Mouse (Mus musculus) retina, adult 2 months (tissue): Measurements from ENCODE around the gene Ttc28.

Experiments
- DNase-seq: peaks from one replicate; pipeline ENCODE4 v3.0.0-alpha.2; 2012; ENCODE audit warnings: low read depth, low spot score

The Ttc28 gene

DNA sequence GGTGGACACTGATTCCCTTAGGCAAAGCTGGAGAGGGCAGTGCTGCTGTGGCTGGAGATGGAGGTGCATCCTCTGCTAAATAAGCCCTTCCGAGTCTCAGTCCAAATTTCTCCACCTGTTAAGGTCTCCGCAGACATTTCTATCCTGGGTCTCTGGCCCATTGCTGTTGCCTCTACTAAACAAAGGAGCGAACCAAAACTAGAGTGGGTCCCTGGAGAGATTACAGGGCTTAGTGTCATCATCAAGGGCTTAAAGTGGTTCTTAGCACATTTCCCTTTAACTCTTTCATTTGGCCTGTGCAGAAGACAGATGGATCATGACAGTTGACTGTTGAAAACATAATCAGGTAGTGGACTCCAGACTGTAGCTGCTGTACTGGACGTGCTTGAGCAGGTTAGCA is 9.0 kb downstream of the Ttc28 start:
- no peak for DNase-seq

GRCm38 (mm10) chr5:110889945-110890344 is 10.3 kb downstream of the Ttc28 start:
- DNase-seq, result no peak

DNA sequence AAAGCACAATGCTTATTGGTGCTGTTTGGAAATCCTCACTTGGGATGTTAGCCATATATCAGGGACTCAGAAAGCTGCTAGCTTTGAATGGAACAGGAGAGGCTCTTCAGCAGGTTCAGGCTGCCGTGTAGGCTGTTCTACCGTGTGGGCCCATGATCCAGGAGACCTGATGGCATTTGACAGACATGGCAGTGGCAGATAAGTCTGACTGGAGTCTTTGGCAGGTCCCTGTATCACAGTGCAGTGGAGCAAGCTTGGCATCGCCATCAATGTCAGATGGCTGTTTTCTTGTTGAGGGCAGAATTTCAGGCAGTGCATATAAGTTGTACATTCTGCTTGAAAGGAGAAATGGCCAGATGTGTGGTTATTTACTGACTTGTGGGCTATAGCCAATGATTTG is 11.0 kb downstream of the Ttc28 start:
- DNase-seq, result no peak

DNA sequence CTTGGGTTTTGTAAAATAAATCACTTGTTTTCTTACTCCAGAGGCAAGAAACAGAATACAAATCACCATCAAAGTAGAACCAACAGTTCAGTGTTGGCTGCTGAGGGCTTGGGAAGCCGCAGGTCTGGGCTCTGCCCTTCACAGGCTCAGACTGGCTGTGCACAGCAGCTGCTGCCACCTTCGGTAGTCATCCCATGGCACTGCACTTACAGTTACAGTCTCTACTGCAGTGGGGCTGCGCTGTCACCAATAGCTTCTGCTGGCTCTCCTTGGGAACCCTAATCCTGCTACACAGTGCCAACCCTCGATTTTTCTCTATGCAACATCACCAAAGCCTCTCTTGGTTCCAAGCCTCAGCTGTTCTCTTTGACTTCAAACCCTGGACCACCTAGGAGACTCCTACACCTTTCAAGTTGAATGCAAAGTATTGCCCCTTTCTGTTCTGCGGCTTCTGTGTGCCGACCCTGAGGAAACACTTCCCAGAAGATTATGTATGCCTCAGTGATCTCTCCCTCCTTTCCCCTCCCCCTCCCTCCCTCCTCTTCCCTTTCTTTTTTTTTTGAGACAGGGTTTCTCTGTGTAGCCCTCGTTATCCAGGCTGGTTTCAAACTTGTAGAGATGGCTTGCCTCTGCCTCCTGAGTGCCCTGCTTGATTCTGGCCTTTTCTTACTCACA is 17.6 kb downstream of the Ttc28 start:
- DNase-seq, result no peak

DNA sequence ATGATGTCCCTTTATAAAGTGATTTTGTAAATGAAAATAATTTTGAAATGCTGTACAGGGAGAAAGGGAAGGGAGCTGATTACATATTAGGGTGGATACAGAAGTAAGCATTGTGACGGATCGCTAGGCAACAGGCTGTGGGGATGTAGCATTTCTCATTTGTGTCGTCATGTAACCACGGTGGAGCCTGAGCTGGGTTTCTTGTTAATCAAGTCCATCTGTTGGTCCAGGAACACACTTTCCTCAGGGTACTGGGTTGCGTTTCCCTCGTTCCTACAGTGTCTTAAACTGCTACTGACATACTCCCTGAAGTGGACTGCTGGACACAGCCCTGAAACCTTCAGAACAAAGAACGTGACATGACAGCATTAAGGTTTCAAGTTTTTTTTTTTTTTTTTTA is 18.6 kb downstream of the Ttc28 start:
- no peak for DNase-seq

- no peak for DNase-seq
These were observed 19.2 kb downstream of the Ttc28 start for GRCm38 (mm10) chr5:110898785-110899184.

- DNase-seq, result no peak
These were observed 20.7 kb downstream of the Ttc28 start for GRCm38 (mm10) chr5:110900331-110900730.

- DNase-seq, result no peak
These were observed 27.1 kb downstream of the Ttc28 start for GRCm38 (mm10) chr5:110906708-110907107.

- DNase-seq, result no peak
These were observed 29.3 kb downstream of the Ttc28 start for GRCm38 (mm10) chr5:110908879-110909278.

GRCm38 (mm10) chr5:110909955-110910589 is 30.5 kb downstream of the Ttc28 start:
- no peak for DNase-seq

GRCm38 (mm10) chr5:110914859-110915258 is 35.3 kb downstream of the Ttc28 start:
- DNase-seq, result no peak

GRCm38 (mm10) chr5:110916241-110916640 is 36.6 kb downstream of the Ttc28 start:
- DNase-seq, result no peak

DNA sequence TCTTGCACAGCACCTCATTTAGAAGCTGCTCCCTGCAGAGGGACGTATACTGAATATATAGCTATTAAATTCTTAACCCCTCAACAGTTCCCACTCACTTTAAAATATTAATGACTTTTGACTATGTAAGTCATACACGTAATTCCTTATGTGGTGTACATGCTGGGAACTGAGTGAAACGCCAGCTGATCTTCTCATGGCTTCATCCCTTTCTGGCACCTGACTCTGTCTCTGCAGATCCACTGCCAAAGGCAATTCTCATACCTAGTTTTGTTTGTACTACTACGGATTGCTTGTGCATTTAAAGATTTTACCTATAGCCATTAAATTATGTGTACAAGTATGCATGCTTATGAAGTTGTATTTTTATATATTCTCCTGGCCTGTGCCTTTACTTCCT is 39.9 kb downstream of the Ttc28 start:
- DNase-seq, result no peak

DNA sequence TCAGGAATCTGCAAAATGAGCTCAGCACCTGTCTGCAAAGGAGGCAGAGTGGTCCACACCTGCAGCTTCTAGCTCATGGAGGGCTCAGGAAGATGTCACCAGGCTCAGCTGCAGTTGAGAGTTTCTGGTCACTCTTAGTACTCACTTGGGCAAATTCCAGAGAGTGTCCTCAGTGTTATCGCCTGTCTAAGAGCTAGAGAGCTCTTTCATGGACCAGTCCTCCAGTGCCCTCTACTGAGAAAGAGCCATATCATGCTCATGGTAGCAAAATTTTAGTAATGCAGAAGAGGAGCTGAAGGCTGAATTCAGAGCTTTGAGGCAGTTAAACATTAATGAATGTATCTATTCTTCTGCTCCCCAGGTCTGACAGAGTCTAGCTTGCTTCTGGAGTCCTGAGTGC is 43.7 kb downstream of the Ttc28 start:
- DNase-seq, result peak; percentile 6

DNA sequence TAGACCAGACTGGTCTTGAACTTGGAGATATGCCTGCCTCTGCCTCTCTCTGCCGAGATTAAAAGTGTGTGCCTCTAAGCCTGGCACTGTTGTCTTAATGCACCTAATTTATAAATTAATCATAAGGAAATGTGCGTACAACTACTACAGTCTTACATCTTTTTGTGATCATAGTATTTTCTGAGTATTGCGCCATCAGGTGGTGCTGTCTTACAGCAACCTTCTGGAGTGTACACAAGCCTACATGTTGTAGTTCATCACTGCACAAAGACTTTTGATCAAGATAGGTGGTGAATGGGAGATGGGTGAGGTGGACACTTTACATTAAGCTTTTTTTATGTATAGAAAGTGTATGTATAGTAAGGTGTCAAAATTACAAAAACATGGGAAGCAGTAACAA is 45.0 kb downstream of the Ttc28 start:
- no peak for DNase-seq

DNA sequence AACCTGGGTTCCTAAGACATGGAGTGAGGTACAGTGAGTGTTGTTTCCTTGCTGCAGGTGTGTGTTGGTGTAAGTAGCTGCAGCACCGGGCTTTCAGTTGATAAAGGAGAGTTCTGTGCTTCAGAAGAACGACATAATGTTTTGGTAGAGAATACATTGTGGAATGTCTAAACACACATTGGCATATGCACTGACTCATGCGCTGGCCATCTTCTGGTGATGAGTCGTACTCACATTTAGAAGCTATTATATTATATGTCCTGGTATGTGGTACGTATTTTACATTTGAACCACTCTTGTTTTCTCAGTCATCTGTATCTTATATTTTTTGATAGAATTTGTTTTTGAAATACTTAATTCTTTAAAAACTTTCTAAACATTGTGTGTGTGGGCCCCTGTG is 46.2 kb downstream of the Ttc28 start:
- no peak for DNase-seq

DNA sequence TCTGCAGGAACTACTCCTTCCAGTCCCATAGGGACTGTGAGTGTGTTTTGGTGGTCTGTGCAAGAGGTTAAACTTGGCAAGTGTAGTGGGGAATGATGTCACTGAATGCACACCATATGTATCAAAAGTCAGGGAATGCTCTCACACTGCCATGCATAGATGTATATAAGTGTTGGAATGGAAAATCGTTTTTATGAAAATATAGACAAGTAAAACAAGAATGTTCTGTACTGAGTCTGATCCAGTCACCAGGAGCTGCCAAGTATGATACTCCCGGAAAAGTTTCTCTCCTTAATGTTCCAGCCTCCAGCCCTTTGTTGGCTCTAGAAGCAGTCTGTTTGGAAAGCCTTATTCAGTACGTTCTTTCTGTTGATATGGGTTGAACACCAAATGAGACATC is 48.7 kb downstream of the Ttc28 start:
- DNase-seq, result no peak

GRCm38 (mm10) chr5:110929306-110929705 is 49.7 kb downstream of the Ttc28 start:
- no peak for DNase-seq

DNA sequence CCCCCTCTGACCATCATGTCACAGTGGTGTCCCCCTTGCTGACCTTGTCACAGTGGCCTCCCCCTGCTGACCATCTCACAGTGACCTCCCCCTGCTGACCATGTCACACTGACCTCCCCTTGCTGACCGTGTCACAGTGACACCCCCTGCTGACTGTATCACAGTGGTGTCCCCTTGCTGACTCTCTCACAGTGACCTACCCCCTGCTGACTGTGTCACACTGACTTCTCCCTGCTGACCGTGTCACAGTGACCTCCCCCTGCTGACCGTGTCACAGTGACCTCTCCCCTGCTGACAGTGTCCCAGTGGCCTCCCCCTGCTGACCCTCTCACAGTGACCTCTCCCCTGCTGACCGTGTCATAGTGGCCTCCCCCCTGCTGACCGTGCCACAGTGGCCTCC is 57.0 kb downstream of the Ttc28 start:
- DNase-seq, result no peak

GRCm38 (mm10) chr5:110944326-110944725 is 64.7 kb downstream of the Ttc28 start:
- DNase-seq, result no peak

DNA sequence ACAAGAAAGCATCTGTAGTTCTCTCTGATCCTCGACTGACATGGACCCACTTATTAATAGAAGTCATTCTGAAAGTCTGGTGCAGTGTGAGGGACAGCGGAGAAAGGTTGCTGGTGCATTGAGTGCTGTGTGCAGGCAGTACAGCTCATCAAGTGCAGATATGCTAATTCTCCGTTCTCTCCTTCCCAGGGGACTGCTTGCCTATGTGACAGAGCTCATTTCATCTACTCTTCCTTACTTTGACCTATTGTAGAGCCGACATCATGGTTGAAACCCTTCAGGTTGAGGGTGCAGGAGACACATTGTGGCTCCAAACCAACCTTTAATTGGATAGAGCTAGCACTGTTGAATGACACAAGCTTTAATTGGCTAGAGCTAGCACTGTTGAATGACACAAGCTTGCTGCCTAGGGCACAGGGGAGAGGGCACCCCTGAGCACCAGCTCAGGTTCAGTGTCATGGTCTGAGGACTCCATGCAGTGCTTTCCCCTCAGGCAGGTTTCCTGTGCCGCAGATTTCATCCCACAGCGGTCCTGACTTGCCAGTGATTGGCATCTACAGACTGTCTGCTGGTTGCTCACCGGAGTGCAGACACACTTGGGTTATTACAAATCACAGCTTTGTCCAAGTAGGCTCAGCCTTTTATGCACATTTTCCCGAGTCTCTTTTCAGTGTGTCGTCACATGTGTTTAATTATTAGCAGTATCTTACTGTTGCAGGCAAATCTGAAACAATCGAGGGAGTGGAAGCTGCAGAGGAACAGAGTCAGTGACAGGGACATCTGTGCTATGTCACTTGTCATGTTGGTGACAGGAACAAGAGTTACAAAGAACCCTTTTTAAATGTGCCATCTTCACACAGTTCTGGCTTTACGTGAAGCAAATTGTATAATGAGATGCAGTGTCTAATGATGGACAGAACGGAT is 69.1 kb downstream of the Ttc28 start:
- no peak for DNase-seq

GRCm38 (mm10) chr5:110949791-110950190 is 70.2 kb downstream of the Ttc28 start:
- DNase-seq, result no peak

- DNase-seq, result no peak
These were observed 78.6 kb downstream of the Ttc28 start for GRCm38 (mm10) chr5:110958196-110958595.
